Mouse (Mus musculus) G1E (cell line): ENCODE measurements around the gene Cd302.

Experiments used
- CTCF ChIP-seq: IDR thresholded peaks from 2 replicates; pipeline ENCODE4 v1.5.1; 2012; ENCODE audit warnings: low read depth, low read length, inconsistent platforms, mixed read lengths
- GATA1 ChIP-seq: IDR thresholded peaks from 2 replicates; pipeline ENCODE4 v1.6.1; 2012; ENCODE audit warnings: borderline replicate concordance, low read length, inconsistent platforms, mixed read lengths
- POLR2AphosphoS5 ChIP-seq: IDR thresholded peaks from 2 replicates; pipeline ENCODE4 v1.6.1; 2012; ENCODE audit warnings: low read depth, low read length, inconsistent platforms; ENCODE audit not compliant: insufficient replicate concordance
- TAL1 ChIP-seq: conservative IDR thresholded peaks from 2 replicates; pipeline ENCODE4 v1.6.1; 2012; ENCODE audit warnings: low read depth, low read length, inconsistent platforms, mixed read lengths

- TF ChIP-seq GATA1 = no peak
- TF ChIP-seq CTCF = no peak
- TF ChIP-seq TAL1 = no peak
- TF ChIP-seq POLR2AphosphoS5 = no peak
Observed at GRCm38 (mm10) chr2:60283208-60283750, 1.0 kb downstream of the Cd302 start.
